Mouse (Mus musculus): ENCODE results near the gene Yipf1. TPM values are rescaled to one million over a fixed set of nuclear protein-coding genes. Genes with fewer than 3 reads are reported as not detected.

Yipf1 gene
- total and polyA plus RNA-seq, 2 experiments = 38.7 to 52.3 TPM

GRCm38 (mm10) chr4:107374677-107375076, 60.5 kb downstream of the Yipf1 start:
- Histone ChIP-seq H3K4me3 (ENCODE audit: insufficient read depth, low read depth, low read length) (no peak overlapping the region), H3K27ac (replicated peaks; ENCODE audit: insufficient read depth, low read depth, low read length) (no peak overlapping the region), H3K9ac (ENCODE audit: low read depth, low read length) (no peak overlapping the region), H3K27me3 (ENCODE audit: control insufficient read depth, insufficient read depth, low read length) (no peaks in the 10 kb centered on the region), H3K4me1 (ENCODE audit: control insufficient read depth, insufficient read depth, low read length) (no peaks in the 10 kb centered on the region), H3K79me2 (ENCODE audit: control insufficient read depth, insufficient read depth, low read length) (no peaks in the 10 kb centered on the region), H3K36me3 (ENCODE audit: control insufficient read depth, insufficient read depth, low read length) (peaks cover 4% of the 10 kb centered on the region; the same call in 1 of the 2 replicates)
- 69% methylated on average over 4 of the region's 4 CpGs for WGBS
- no peak for DNase-seq (ENCODE audit: extremely low read depth, low read depth, low spot score)
- no peak for TF ChIP-seq CTCF (IDR thresholded peaks at IDR 0.05; ENCODE audit: low read depth, low read length)
- TF ChIP-seq POLR2A (IDR thresholded peaks at IDR 0.05; ENCODE audit: extremely low read depth, insufficient read depth, low read length) = no peak

- Histone ChIP-seq H3K4me1 (ENCODE audit: control insufficient read depth, insufficient read depth, low read length) (no peaks in the 10 kb centered on the region), H3K9ac (ENCODE audit: low read depth, low read length) (no peak overlapping the region), H3K27me3 (ENCODE audit: control insufficient read depth, insufficient read depth, low read length) (no peaks in the 10 kb centered on the region), H3K4me3 (ENCODE audit: insufficient read depth, low read depth, low read length) (no peak overlapping the region), H3K27ac (replicated peaks; ENCODE audit: insufficient read depth, low read depth, low read length) (no peak overlapping the region), H3K79me2 (ENCODE audit: control insufficient read depth, insufficient read depth, low read length) (no peaks in the 10 kb centered on the region), H3K36me3 (ENCODE audit: control insufficient read depth, insufficient read depth, low read length) (peaks cover 5% of the 10 kb centered on the region; the same call in 1 of the 2 replicates)
- peak; percentile 80 for DNase-seq (ENCODE audit: extremely low read depth, low read depth, low spot score)
- TF ChIP-seq CTCF (IDR thresholded peaks at IDR 0.05; ENCODE audit: low read depth, low read length) = no peak
- TF ChIP-seq POLR2A (IDR thresholded peaks at IDR 0.05; ENCODE audit: extremely low read depth, insufficient read depth, low read length) = no peak
- WGBS = 29% methylated on average over 6 of the region's 6 CpGs
Observed at GRCm38 (mm10) chr4:107378954-107379353, 64.8 kb downstream of the Yipf1 start.

- WGBS = 77% methylated on average over 7 of the region's 7 CpGs
- H3K36me3 ChIP-seq (ENCODE audit: control insufficient read depth, insufficient read depth, low read length) = 0 out of 2 replicates have a peak, but pooled peaks cover 4% of the 10 kb centered on the region
- H3K9ac ChIP-seq (ENCODE audit: low read depth, low read length) = no peak overlapping the region
- no peaks in the 10 kb centered on the region for H3K79me2 ChIP-seq (ENCODE audit: control insufficient read depth, insufficient read depth, low read length)
- H3K27ac ChIP-seq (replicated peaks; ENCODE audit: insufficient read depth, low read depth, low read length) = no peak overlapping the region
- no peak for DNase-seq (ENCODE audit: extremely low read depth, low read depth, low spot score)
- H3K4me1 ChIP-seq (ENCODE audit: control insufficient read depth, insufficient read depth, low read length) = no peaks in the 10 kb centered on the region
- H3K27me3 ChIP-seq (ENCODE audit: control insufficient read depth, insufficient read depth, low read length) = no peaks in the 10 kb centered on the region
- TF ChIP-seq CTCF (IDR thresholded peaks at IDR 0.05; ENCODE audit: low read depth, low read length) (no peak), POLR2A (IDR thresholded peaks at IDR 0.05; ENCODE audit: extremely low read depth, insufficient read depth, low read length) (no peak)
- H3K4me3 ChIP-seq (ENCODE audit: insufficient read depth, low read depth, low read length) = no peak overlapping the region
Observed at GRCm38 (mm10) chr4:107380871-107381270, 66.7 kb downstream of the Yipf1 start.

- Histone ChIP-seq H3K27ac (replicated peaks; ENCODE audit: insufficient read depth, low read depth, low read length) (peak overlapping the region; percentile 61), H3K36me3 (ENCODE audit: control insufficient read depth, insufficient read depth, low read length) (0 out of 2 replicates have a peak, but pooled peaks cover 2% of the 10 kb centered on the region), H3K79me2 (ENCODE audit: control insufficient read depth, insufficient read depth, low read length) (no peaks in the 10 kb centered on the region), H3K27me3 (ENCODE audit: control insufficient read depth, insufficient read depth, low read length) (no peaks in the 10 kb centered on the region), H3K4me1 (ENCODE audit: control insufficient read depth, insufficient read depth, low read length) (peaks cover 13% of the 10 kb centered on the region), H3K9ac (ENCODE audit: low read depth, low read length) (no peak overlapping the region), H3K4me3 (ENCODE audit: insufficient read depth, low read depth, low read length) (no peak overlapping the region)
- DNase-seq (ENCODE audit: extremely low read depth, low read depth, low spot score) = peak; percentile 88
- TF ChIP-seq POLR2A (IDR thresholded peaks at IDR 0.05; ENCODE audit: extremely low read depth, insufficient read depth, low read length) = no peak
- 25% methylated on average over 4 of the region's 4 CpGs for WGBS
Observed at GRCm38 (mm10) chr4:107387038-107387437, 72.9 kb downstream of the Yipf1 start.

GRCm38 (mm10) chr4:107387465-107387864, 73.3 kb downstream of the Yipf1 start:
- Histone ChIP-seq H3K27me3 (ENCODE audit: control insufficient read depth, insufficient read depth, low read length) (no peaks in the 10 kb centered on the region), H3K36me3 (ENCODE audit: control insufficient read depth, insufficient read depth, low read length) (0 out of 2 replicates have a peak, but pooled peaks cover 2% of the 10 kb centered on the region), H3K9ac (ENCODE audit: low read depth, low read length) (no peak overlapping the region), H3K4me1 (ENCODE audit: control insufficient read depth, insufficient read depth, low read length) (peaks cover 13% of the 10 kb centered on the region), H3K27ac (replicated peaks; ENCODE audit: insufficient read depth, low read depth, low read length) (peak overlapping the region; percentile 61), H3K4me3 (ENCODE audit: insufficient read depth, low read depth, low read length) (no peak overlapping the region), H3K79me2 (ENCODE audit: control insufficient read depth, insufficient read depth, low read length) (no peaks in the 10 kb centered on the region)
- no peak for DNase-seq (ENCODE audit: extremely low read depth, low read depth, low spot score)
- TF ChIP-seq POLR2A (IDR thresholded peaks at IDR 0.05; ENCODE audit: extremely low read depth, insufficient read depth, low read length) (no peak), CTCF (IDR thresholded peaks at IDR 0.05; ENCODE audit: low read depth, low read length) (no peak)
- 69% methylated on average over 8 of the region's 8 CpGs for WGBS

- DNase-seq (ENCODE audit: extremely low read depth, low read depth, low spot score) = peak; percentile 98
- Histone ChIP-seq H3K36me3 (ENCODE audit: control insufficient read depth, insufficient read depth, low read length) (0 out of 2 replicates have a peak, but pooled peaks cover 2% of the 10 kb centered on the region), H3K4me1 (ENCODE audit: control insufficient read depth, insufficient read depth, low read length) (peaks cover 13% of the 10 kb centered on the region), H3K9ac (ENCODE audit: low read depth, low read length) (no peak overlapping the region), H3K4me3 (ENCODE audit: insufficient read depth, low read depth, low read length) (no peak overlapping the region), H3K79me2 (ENCODE audit: control insufficient read depth, insufficient read depth, low read length) (no peaks in the 10 kb centered on the region), H3K27ac (replicated peaks; ENCODE audit: insufficient read depth, low read depth, low read length) (no peak overlapping the region), H3K27me3 (ENCODE audit: control insufficient read depth, insufficient read depth, low read length) (no peaks in the 10 kb centered on the region)
- 43% methylated on average over 2 of the region's 2 CpGs for WGBS
- no peak for TF ChIP-seq CTCF (IDR thresholded peaks at IDR 0.05; ENCODE audit: low read depth, low read length)
Observed at GRCm38 (mm10) chr4:107388291-107388690, 74.1 kb downstream of the Yipf1 start.
